Mouse (Mus musculus) MEL (cell line): ENCODE data around the gene Aldh4a1. TPM values are rescaled to one million over a fixed set of nuclear protein-coding genes. Genes with fewer than 3 reads are reported as not detected.

Experiments
- DNase-seq: peaks from one replicate; pipeline ENCODE4 v3.0.0; 2011; ENCODE audit warnings: low read depth, low spot score
- H3K27ac ChIP-seq: 2 replicates; pipeline ENCODE4 v1.5.1; 2012; ENCODE audit warnings: low read depth, mild to moderate bottlenecking, control low read depth, low read length, moderate library complexity; ENCODE audit not compliant: control insufficient read depth
- H3K27me3 ChIP-seq, 2 experiments: fragments of 150-350 bp in 1 of 2; sonication (generic) in 1 of 2; 2 replicates each; pipeline ENCODE4 v1.6.1; 2012; ENCODE audit warnings: low read length in 2 of 2, mild to moderate bottlenecking in 2 of 2, improper control_type of control experiment in 1 of 2, moderate library complexity in 1 of 2; ENCODE audit not compliant: insufficient read depth in 2 of 2, control insufficient read depth in 1 of 2
- H3K36me3 ChIP-seq, 2 experiments: 2 replicates each; pipeline ENCODE4 v1.6.1; 2012 to 2014; ENCODE audit warnings: low read length in 2 of 2, improper control_type of control experiment in 1 of 2, inconsistent platforms in 1 of 2, mild to moderate bottlenecking in 1 of 2; ENCODE audit not compliant: insufficient read depth in 2 of 2, control insufficient read depth in 1 of 2
- H3K4me1 ChIP-seq, 2 experiments: fragments of 150-350 bp in 1 of 2; sonication (generic) in 1 of 2; 2 replicates each; pipeline ENCODE4 v1.6.1; 2012; ENCODE audit warnings: low read length in 2 of 2, improper control_type of control experiment in 1 of 2, mild to moderate bottlenecking in 1 of 2; ENCODE audit not compliant: insufficient read depth in 2 of 2, control insufficient read depth in 1 of 2
- H3K4me3 ChIP-seq, 2 experiments: fragments of 150-350 bp in 1 of 2; sonication (generic) in 1 of 2; 2 replicates each; pipeline ENCODE4 v1.5.1; 2012; ENCODE audit warnings: low read depth in 2 of 2, low read length in 2 of 2, mild to moderate bottlenecking in 2 of 2, moderate library complexity in 2 of 2, control low read depth in 1 of 2, improper control_type of control experiment in 1 of 2; ENCODE audit not compliant: control insufficient read depth in 1 of 2, insufficient read depth in 1 of 2
- H3K79me2 ChIP-seq: 2 replicates; pipeline ENCODE4 v1.6.1; 2012; ENCODE audit warnings: mild to moderate bottlenecking, low read length, moderate library complexity; ENCODE audit not compliant: control insufficient read depth, poor library complexity, insufficient read depth
- H3K9ac ChIP-seq: 2 replicates; pipeline ENCODE4 v1.6.1; 2012; ENCODE audit warnings: low read depth, mild to moderate bottlenecking, control low read depth, low read length, moderate library complexity; ENCODE audit not compliant: control insufficient read depth, poor library complexity, severe bottlenecking
- H3K9me3 ChIP-seq: fragments of 150-350 bp; sonication (generic); replicated peaks from 2 replicates; pipeline ENCODE4 v1.6.1; 2012; ENCODE audit warnings: mild to moderate bottlenecking, low read length, improper control_type of control experiment, moderate library complexity; ENCODE audit not compliant: insufficient read depth
- BHLHE40 ChIP-seq: IDR thresholded peaks from 2 replicates; pipeline ENCODE4 v1.6.1; 2012; ENCODE audit warnings: low read depth, mild to moderate bottlenecking, inconsistent platforms, low read length, improper control_type of control experiment, borderline replicate concordance
- CHD1 ChIP-seq: IDR thresholded peaks from 2 replicates; pipeline ENCODE4 v1.6.1; 2012; ENCODE audit warnings: low read depth, mild to moderate bottlenecking, inconsistent platforms, low read length, improper control_type of control experiment
- ELF1 ChIP-seq: IDR thresholded peaks from 2 replicates; pipeline ENCODE4 v1.6.1; 2014; ENCODE audit warnings: low read depth, mild to moderate bottlenecking, inconsistent platforms, low read length, improper control_type of control experiment, moderate library complexity
- EP300 ChIP-seq, 2 experiments: IDR thresholded peaks; 2 replicates each; pipeline ENCODE4 v1.6.1; 2011; ENCODE audit warnings: improper control_type of control experiment in 2 of 2, low read length in 2 of 2, low read depth in 1 of 2, mild to moderate bottlenecking in 1 of 2
- ETS1 ChIP-seq: IDR thresholded peaks from 2 replicates; pipeline ENCODE4 v1.6.1; 2012; ENCODE audit warnings: low read depth, mild to moderate bottlenecking, inconsistent platforms, low read length, improper control_type of control experiment, moderate library complexity
- GABPA ChIP-seq: IDR thresholded peaks from 2 replicates; pipeline ENCODE4 v1.6.1; 2012; ENCODE audit warnings: low read depth, mild to moderate bottlenecking, inconsistent platforms, low read length, improper control_type of control experiment, moderate library complexity
- GATA1 ChIP-seq: IDR thresholded peaks from 2 replicates; pipeline ENCODE4 v1.6.1; 2011; ENCODE audit warnings: low read depth, low read length, improper control_type of control experiment
- JUND ChIP-seq: IDR thresholded peaks from 2 replicates; pipeline ENCODE4 v1.6.1; 2011; ENCODE audit warnings: low read depth, mild to moderate bottlenecking, improper control_type of control experiment, low read length
- MEF2A ChIP-seq: IDR thresholded peaks from 2 replicates; pipeline ENCODE4 v1.6.1; 2014; ENCODE audit warnings: low read depth, mild to moderate bottlenecking, inconsistent platforms, low read length, improper control_type of control experiment; ENCODE audit not compliant: poor library complexity, insufficient replicate concordance, severe bottlenecking; ENCODE audit errors: extremely low read depth
- MXI1 ChIP-seq: IDR thresholded peaks from 2 replicates; pipeline ENCODE4 v1.6.1; 2011; ENCODE audit warnings: mild to moderate bottlenecking, low read depth, low read length, improper control_type of control experiment
- MYB ChIP-seq: IDR thresholded peaks from 2 replicates; pipeline ENCODE4 v1.6.1; 2011; ENCODE audit warnings: mild to moderate bottlenecking, low read depth, low read length, improper control_type of control experiment
- MYC ChIP-seq: IDR thresholded peaks from 2 replicates; pipeline ENCODE4 v1.6.1; 2011; ENCODE audit warnings: low read depth, mild to moderate bottlenecking, low read length, improper control_type of control experiment, moderate library complexity
- NELFE ChIP-seq: IDR thresholded peaks from 2 replicates; pipeline ENCODE4 v1.6.1; 2011; ENCODE audit warnings: low read depth, low read length, improper control_type of control experiment
- NRF1 ChIP-seq: IDR thresholded peaks from 2 replicates; pipeline ENCODE4 v1.6.1; 2014; ENCODE audit warnings: low read depth, mild to moderate bottlenecking, inconsistent platforms, low read length, improper control_type of control experiment, moderate library complexity; ENCODE audit not compliant: poor library complexity, insufficient read depth, severe bottlenecking
- POLR2AphosphoS2 ChIP-seq: IDR thresholded peaks from 2 replicates; pipeline ENCODE4 v1.6.1; 2011; ENCODE audit warnings: low read length, improper control_type of control experiment
- RCOR1 ChIP-seq: IDR thresholded peaks from 2 replicates; pipeline ENCODE4 v1.6.1; 2012; ENCODE audit warnings: low read depth, mild to moderate bottlenecking, inconsistent platforms, low read length, improper control_type of control experiment
- SIN3A ChIP-seq: IDR thresholded peaks from 2 replicates; pipeline ENCODE4 v1.6.1; 2012; ENCODE audit warnings: low read length, improper control_type of control experiment, inconsistent platforms
- TAL1 ChIP-seq: IDR thresholded peaks from 2 replicates; pipeline ENCODE4 v1.6.1; 2012; ENCODE audit warnings: mild to moderate bottlenecking, inconsistent platforms, low read length, moderate library complexity, mixed read lengths
- TBP ChIP-seq: IDR thresholded peaks from 2 replicates; pipeline ENCODE4 v1.8.0; 2011; ENCODE audit warnings: low read depth, low read length, improper control_type of control experiment
- TCF12 ChIP-seq: IDR thresholded peaks from 2 replicates; pipeline ENCODE4 v1.6.1; 2014; ENCODE audit warnings: low read depth, mild to moderate bottlenecking, inconsistent platforms, low read length, improper control_type of control experiment, moderate library complexity
- USF2 ChIP-seq, 2 experiments: IDR thresholded peaks; 2 replicates each; pipeline ENCODE4 v1.6.1; 2011 to 2012; ENCODE audit warnings: improper control_type of control experiment in 2 of 2, low read length in 2 of 2, borderline replicate concordance in 1 of 2, inconsistent platforms in 1 of 2, low read depth in 1 of 2, mild to moderate bottlenecking in 1 of 2; ENCODE audit not compliant: insufficient read depth in 1 of 2
- ZC3H11A ChIP-seq: IDR thresholded peaks from 2 replicates; pipeline ENCODE4 v1.6.1; 2012; ENCODE audit warnings: low read depth, mild to moderate bottlenecking, inconsistent platforms, low read length, improper control_type of control experiment
- ZNF384 ChIP-seq: IDR thresholded peaks from 2 replicates; pipeline ENCODE4 v1.6.1; 2012; ENCODE audit warnings: low read depth, mild to moderate bottlenecking, inconsistent platforms, low read length, improper control_type of control experiment
- polyA plus RNA-seq, 2 experiments: library from polyadenylated mRNA; stranded (reverse) in 1 of 2; unstranded in 1 of 2; fragments of >175 nt in 1 of 2; fragments of >200 nt in 1 of 2; gene quantifications; 2 replicates each; pipeline versions ENCODE4 v1.2.1 to v1.2.4; 2012; ENCODE audit warnings: low replicate concordance in 2 of 2, low read depth in 1 of 2; ENCODE audit not compliant: insufficient read length in 2 of 2, insufficient read depth in 1 of 2, missing spikeins in 1 of 2
- total RNA-seq: library from RNA; depleted of rRNA; stranded (reverse); fragments of 300-350 nt; gene quantifications from 2 replicates; pipeline ENCODE4 v1.2.3, GENCODE M21; 2012

The Aldh4a1 gene
- total and polyA plus RNA-seq, 3 experiments = 11.7 to 12.3 TPM; not detected in 1

DNA sequence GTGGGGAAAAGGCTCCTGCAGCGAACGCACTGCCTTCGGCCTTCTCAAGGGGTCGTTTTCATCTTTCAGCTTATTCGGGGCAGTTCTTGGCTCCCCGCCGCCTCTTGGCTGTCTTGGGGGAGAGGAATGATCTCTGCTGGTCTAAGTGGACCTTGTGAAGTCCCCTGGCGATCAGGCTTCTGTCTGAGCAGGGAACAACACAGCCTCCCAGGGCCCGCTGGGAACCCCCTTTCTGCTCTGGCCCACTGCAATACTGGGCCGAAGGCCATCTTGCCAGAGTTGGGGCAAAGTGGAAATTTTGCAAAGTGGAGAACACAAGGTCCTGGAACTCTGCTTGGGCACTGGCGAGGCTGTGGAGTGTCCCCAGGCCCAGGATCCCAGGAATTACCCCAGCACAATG is 38.0 kb upstream of the Aldh4a1 start:
- Histone ChIP-seq H3K9ac (no peak overlapping the region), H3K27me3 (no peaks in the 10 kb centered on the region), H3K36me3 (no peaks in the 10 kb centered on the region), H3K79me2 (no peaks in the 10 kb centered on the region), H3K9me3 (no peaks in the 10 kb centered on the region), H3K4me3 (no peak overlapping the region), H3K4me1 (no peaks in the 10 kb centered on the region), H3K27ac (no peak overlapping the region)
- TF ChIP-seq RCOR1 (no peak), MYC (no peak), SIN3A (no peak), BHLHE40 (no peak)
- no peak for DNase-seq

DNA sequence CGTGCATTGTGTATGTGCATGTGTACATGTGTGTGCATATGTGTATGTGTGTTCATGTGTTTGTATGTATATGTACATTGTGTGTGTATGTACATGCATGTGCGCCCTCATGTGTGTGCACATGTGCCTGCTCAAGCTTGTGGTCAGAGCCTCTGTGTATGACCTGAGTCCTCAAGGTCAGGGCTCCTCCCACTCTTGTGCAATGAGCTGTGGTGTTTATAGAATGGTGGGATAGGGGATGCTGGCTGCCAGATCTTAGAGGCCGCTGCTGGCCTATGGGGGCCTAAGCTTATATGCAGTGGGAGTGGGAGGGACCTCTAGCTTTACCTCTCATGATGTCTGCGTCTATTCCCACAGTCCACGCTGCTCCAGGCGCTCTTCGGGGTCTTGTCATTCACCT is 37.0 kb upstream of the Aldh4a1 start:
- Histone ChIP-seq H3K27ac (no peak overlapping the region), H3K4me1 (no peaks in the 10 kb centered on the region), H3K9ac (no peak overlapping the region), H3K36me3 (no peaks in the 10 kb centered on the region), H3K9me3 (no peaks in the 10 kb centered on the region), H3K27me3 (no peaks in the 10 kb centered on the region), H3K79me2 (no peaks in the 10 kb centered on the region), H3K4me3 (no peak overlapping the region)
- no peak for DNase-seq
- TF ChIP-seq ELF1 (no peak), TCF12 (no peak), SIN3A (no peak), GATA1 (no peak), POLR2AphosphoS2 (no peak), ETS1 (no peak)

DNA sequence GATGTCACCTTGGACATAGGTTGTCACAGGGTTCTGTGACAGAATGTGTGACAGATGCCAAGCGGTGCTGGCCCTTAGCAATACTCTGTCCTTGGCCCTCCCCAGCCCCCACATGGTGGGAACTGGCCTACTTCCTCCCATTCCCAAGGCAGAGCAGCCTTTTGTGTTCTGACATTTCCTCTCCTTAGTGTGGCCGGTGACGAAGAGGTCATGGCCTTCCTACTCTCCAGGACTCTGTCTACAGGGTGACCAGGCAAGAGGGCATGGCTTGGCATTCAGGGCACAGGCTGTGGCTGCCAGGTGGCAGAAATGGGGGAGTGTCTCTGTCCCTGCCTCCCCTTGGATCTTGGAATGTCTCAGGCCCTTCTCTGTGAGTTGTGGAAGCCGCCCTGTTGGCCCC is 35.3 kb upstream of the Aldh4a1 start:
- H3K9me3 ChIP-seq = no peaks in the 10 kb centered on the region
- no peaks in the 10 kb centered on the region for H3K27me3 ChIP-seq
- no peaks in the 10 kb centered on the region for H3K36me3 ChIP-seq
- DNase-seq = no peak
- H3K4me1 ChIP-seq = no peaks in the 10 kb centered on the region
- TF ChIP-seq MEF2A (no peak), EP300 (IDR thresholded peaks at IDR 0.05; ENCODE audit: low read depth in 1 of 2, low read length in 2 of 2) (no peak), ELF1 (no peak), CHD1 (no peak), NRF1 (no peak), TBP (no peak), GABPA (no peak), ZC3H11A (no peak), ETS1 (no peak), NELFE (no peak), POLR2AphosphoS2 (no peak), MYB (no peak), ZNF384 (no peak), TAL1 (no peak), USF2 (IDR thresholded peaks at IDR 0.05; ENCODE audit: borderline replicate concordance in 1 of 2, insufficient read depth in 1 of 2, low read depth in 1 of 2, low read length in 2 of 2) (no peak), MXI1 (no peak), GATA1 (no peak), SIN3A (no peak), JUND (no peak), RCOR1 (no peak)
- H3K4me3 ChIP-seq = no peak overlapping the region
- H3K27ac ChIP-seq = no peak overlapping the region
- no peak overlapping the region for H3K9ac ChIP-seq
- H3K79me2 ChIP-seq = no peaks in the 10 kb centered on the region
